Mouse (Mus musculus): Measurements from ENCODE around the gene Ces2h. TPM values are rescaled to one million over a fixed set of nuclear protein-coding genes. Genes with fewer than 3 reads are reported as not detected.

The Ces2h gene
- total RNA-seq (2014; fragmentation: Nextera tagmentation), result not detected in 2 replicates
- not detected in 2 replicates for total RNA-seq (2017)
- not detected in 2 replicates for polyA plus RNA-seq (2012)

- ATAC-seq (ENCODE audit: extremely low read depth, insufficient number of reproducible peaks, low FRiP score, poor library complexity, severe bottlenecking) (no peak), DNase-seq (ENCODE audit: low spot score) (no peak)
- Histone ChIP-seq H3K36me3 (replicated peaks) (no peaks in the 10 kb centered on the region), H3K27me3 (ENCODE audit: insufficient read depth, low read length) (peaks cover 13% of the 10 kb centered on the region; the same call in 1 of the 2 replicates), H3K4me1 (ENCODE audit: insufficient read depth, low read depth, low read length) (no peaks in the 10 kb centered on the region), H3K9me3 (replicated peaks) (no peaks in the 10 kb centered on the region), H3K4me3 (ENCODE audit: low read depth, low read length) (no peak within 1 kb of the TSS)
- no peak for TF ChIP-seq GATA1 (IDR thresholded peaks at IDR 0.05; ENCODE audit: borderline replicate concordance, low read length)
Observed at GRCm38 (mm10) chr8:105000586-105000985, at the start of gene Ces2h. Ces2h (plus strand) TSS chr8:105000853.

GRCm38 (mm10) chr8:104961537-104961961, 39.1 kb upstream of the Ces2h start, which contains the start of gene Ces2g:
Ces2g (plus strand) TSS chr8:104961718.
- TF ChIP-seq POLR2AphosphoS5 (IDR thresholded peaks at IDR 0.05; ENCODE audit: insufficient replicate concordance, low read depth, low read length) (no peak), CTCF (IDR thresholded peaks at IDR 0.05; ENCODE audit: low read depth, low read length) (no peak), GATA1 (IDR thresholded peaks at IDR 0.05; ENCODE audit: borderline replicate concordance, low read length) (no peak), TAL1 (conservative IDR thresholded peaks at IDR 0.05; ENCODE audit: low read depth, low read length) (no peak), GATA2 (IDR thresholded peaks at IDR 0.05; ENCODE audit: borderline replicate concordance, low read depth, low read length) (no peak)
- peak within 1 kb of the TSS; percentile 62 for H3K4me3 ChIP-seq (ENCODE audit: low read depth, low read length)

DNA sequence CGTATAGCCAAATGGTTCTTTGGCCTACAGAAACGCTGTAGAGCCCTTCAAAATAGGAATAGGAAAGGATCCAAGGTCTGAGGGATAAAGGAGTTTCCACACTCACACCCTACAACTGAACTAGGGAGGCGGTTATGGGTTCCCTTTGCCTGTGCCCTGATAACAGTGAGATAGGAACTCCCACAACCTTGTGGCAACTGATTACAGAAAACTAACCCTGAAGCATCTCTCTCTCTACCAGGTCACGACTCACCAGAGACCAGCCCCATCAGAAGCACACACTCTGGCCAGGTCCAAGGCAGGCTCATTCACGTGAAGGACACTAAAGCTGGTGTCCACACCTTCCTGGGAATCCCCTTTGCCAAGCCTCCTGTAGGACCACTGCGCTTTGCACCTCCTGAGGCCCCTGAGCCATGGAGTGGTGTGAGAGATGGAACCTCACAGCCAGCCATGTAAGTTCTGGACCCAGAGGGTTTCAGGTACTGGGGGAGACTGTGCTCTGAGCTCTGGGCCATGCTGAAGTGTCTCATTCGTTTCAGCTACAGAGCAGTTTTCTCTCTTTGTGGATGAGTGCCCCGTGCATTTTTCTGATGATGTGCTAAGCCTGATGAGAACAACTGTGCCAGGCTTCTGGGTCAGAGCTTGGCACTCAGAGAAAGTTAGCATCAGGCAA, 38.3 kb upstream of the Ces2h start:
- peak overlapping the region; percentile 48; the same call in 1 of the 2 replicates for H3K4me3 ChIP-seq (ENCODE audit: low read depth, low read length)

More at GRCm38 (mm10) chr8:104961537-104961961, 39.1 kb upstream of the Ces2h start, which contains the start of gene Ces2g:
- Histone ChIP-seq H3K36me3 (replicated peaks) (peaks cover 23% of the 10 kb centered on the region), H3K9me3 (replicated peaks) (no peaks in the 10 kb centered on the region), H3K27me3 (ENCODE audit: insufficient read depth, low read length) (no peaks in the 10 kb centered on the region), H3K4me1 (ENCODE audit: insufficient read depth, low read depth, low read length) (peaks cover 27% of the 10 kb centered on the region)
- no peak for DNase-seq (ENCODE audit: low spot score)
- ATAC-seq (ENCODE audit: extremely low read depth, insufficient number of reproducible peaks, low FRiP score, poor library complexity, severe bottlenecking), result no peak

DNA sequence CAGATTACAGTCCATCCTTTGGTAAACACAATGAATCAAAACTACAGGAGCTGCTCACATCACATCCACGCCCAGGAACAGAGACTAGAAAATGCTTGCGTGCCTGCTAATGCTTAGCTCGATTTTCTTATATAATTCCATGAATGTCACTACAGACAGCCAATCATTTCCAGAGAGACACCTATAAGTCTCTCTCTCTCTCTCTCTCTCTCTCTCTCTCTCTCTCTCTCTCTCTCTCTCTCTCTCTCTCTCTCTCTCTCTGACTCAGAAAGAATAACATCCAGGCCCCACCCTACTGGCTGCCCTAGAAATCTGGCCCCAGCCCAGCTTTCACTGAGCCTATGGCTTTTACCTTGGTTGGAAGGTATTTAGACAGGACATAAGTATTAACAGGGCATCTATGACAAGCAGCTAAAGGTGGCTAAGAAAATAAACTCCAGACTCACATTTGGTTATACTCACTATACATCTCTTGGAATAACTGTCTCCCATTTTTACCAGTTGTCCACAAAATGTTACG, 37.2 kb upstream of the Ces2h start:
- Histone ChIP-seq H3K4me3 (ENCODE audit: low read depth, low read length) (no peak overlapping the region), H3K36me3 (replicated peaks) (peaks cover 41% of the 10 kb centered on the region), H3K27me3 (ENCODE audit: insufficient read depth, low read length) (no peaks in the 10 kb centered on the region), H3K4me1 (ENCODE audit: insufficient read depth, low read depth, low read length) (peaks cover 27% of the 10 kb centered on the region), H3K9me3 (replicated peaks) (no peaks in the 10 kb centered on the region)
- no peak for ATAC-seq (ENCODE audit: extremely low read depth, insufficient number of reproducible peaks, low FRiP score, poor library complexity, severe bottlenecking)
- TF ChIP-seq GATA1 (IDR thresholded peaks at IDR 0.05; ENCODE audit: borderline replicate concordance, low read length), result no peak
- no peak for DNase-seq (ENCODE audit: low spot score)

More for the DNA sequence above, 38.3 kb upstream of the Ces2h start:
- no peaks in the 10 kb centered on the region for H3K9me3 ChIP-seq (replicated peaks)
- ATAC-seq (ENCODE audit: extremely low read depth, insufficient number of reproducible peaks, low FRiP score, poor library complexity, severe bottlenecking), result peak; percentile 86
- H3K27me3 ChIP-seq (ENCODE audit: insufficient read depth, low read length), result no peaks in the 10 kb centered on the region
- peaks cover 31% of the 10 kb centered on the region for H3K36me3 ChIP-seq (replicated peaks)
- TF ChIP-seq POLR2AphosphoS5 (IDR thresholded peaks at IDR 0.05; ENCODE audit: insufficient replicate concordance, low read depth, low read length) (no peak), TAL1 (conservative IDR thresholded peaks at IDR 0.05; ENCODE audit: low read depth, low read length) (peak; percentile 61), GATA2 (IDR thresholded peaks at IDR 0.05; ENCODE audit: borderline replicate concordance, low read depth, low read length) (no peak), GATA1 (IDR thresholded peaks at IDR 0.05; ENCODE audit: borderline replicate concordance, low read length) (no peak), CTCF (IDR thresholded peaks at IDR 0.05; ENCODE audit: low read depth, low read length) (no peak)
- peak; percentile 33 for DNase-seq (ENCODE audit: low spot score)
- peaks cover 27% of the 10 kb centered on the region for H3K4me1 ChIP-seq (ENCODE audit: insufficient read depth, low read depth, low read length)

- no peak for ATAC-seq (ENCODE audit: extremely low read depth, insufficient number of reproducible peaks, low FRiP score, poor library complexity, severe bottlenecking)
- no peak for TF ChIP-seq GATA2 (IDR thresholded peaks at IDR 0.05; ENCODE audit: borderline replicate concordance, low read depth, low read length)
- TF ChIP-seq TAL1 (conservative IDR thresholded peaks at IDR 0.05; ENCODE audit: low read depth, low read length), result no peak
- no peak for TF ChIP-seq CTCF (IDR thresholded peaks at IDR 0.05; ENCODE audit: low read depth, low read length)
- no peak for TF ChIP-seq POLR2AphosphoS5 (IDR thresholded peaks at IDR 0.05; ENCODE audit: insufficient replicate concordance, low read depth, low read length)
- TF ChIP-seq GATA1 (IDR thresholded peaks at IDR 0.05; ENCODE audit: borderline replicate concordance, low read length), result no peak
- no peak overlapping the region for H3K4me3 ChIP-seq (ENCODE audit: low read depth, low read length)
Observed at GRCm38 (mm10) chr8:104984126-104984525, 16.5 kb upstream of the Ces2h start.

DNA sequence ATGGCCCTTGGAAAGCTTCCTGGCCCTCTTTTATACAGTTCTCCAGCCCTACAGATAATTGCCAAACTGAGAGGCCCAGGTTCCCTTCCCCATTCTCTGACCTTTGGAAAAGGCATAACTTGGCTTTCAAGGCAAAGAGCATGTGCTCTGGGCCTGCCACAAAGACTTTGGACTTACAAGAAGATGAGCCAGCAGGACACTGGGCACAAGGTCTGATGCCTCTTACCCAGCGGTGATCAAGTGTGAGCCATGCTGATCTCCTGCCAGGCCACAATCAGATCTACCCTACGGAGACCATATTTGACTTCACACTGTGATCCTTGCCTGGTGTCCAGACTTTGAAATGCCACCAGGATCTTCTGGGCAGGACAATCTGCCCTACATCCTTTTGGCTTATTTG, 15.7 kb upstream of the Ces2h start:
- Histone ChIP-seq H3K4me1 (ENCODE audit: insufficient read depth, low read depth, low read length) (no peaks in the 10 kb centered on the region), H3K9me3 (replicated peaks) (no peaks in the 10 kb centered on the region), H3K27me3 (ENCODE audit: insufficient read depth, low read length) (peaks cover 9% of the 10 kb centered on the region; the same call in 1 of the 2 replicates), H3K4me3 (ENCODE audit: low read depth, low read length) (no peak overlapping the region), H3K36me3 (replicated peaks) (no peaks in the 10 kb centered on the region)
- ATAC-seq (ENCODE audit: extremely low read depth, insufficient number of reproducible peaks, low FRiP score, poor library complexity, severe bottlenecking) (no peak), DNase-seq (ENCODE audit: low spot score) (no peak)
- TF ChIP-seq CTCF (IDR thresholded peaks at IDR 0.05; ENCODE audit: low read depth, low read length) (no peak), GATA1 (IDR thresholded peaks at IDR 0.05; ENCODE audit: borderline replicate concordance, low read length) (no peak), POLR2AphosphoS5 (IDR thresholded peaks at IDR 0.05; ENCODE audit: insufficient replicate concordance, low read depth, low read length) (no peak)

More at GRCm38 (mm10) chr8:104984126-104984525, 16.5 kb upstream of the Ces2h start:
- no peak for DNase-seq (ENCODE audit: low spot score)
- H3K27me3 ChIP-seq (ENCODE audit: insufficient read depth, low read length), result peaks cover 6% of the 10 kb centered on the region; the same call in 1 of the 2 replicates
- H3K36me3 ChIP-seq (replicated peaks), result no peaks in the 10 kb centered on the region
- H3K9me3 ChIP-seq (replicated peaks), result no peaks in the 10 kb centered on the region
- H3K4me1 ChIP-seq (ENCODE audit: insufficient read depth, low read depth, low read length), result no peaks in the 10 kb centered on the region
